Mouse (Mus musculus) liver, embryonic 14.5 days (tissue): Measurements from ENCODE around the gene Sirt7. TPM values are rescaled to one million over a fixed set of nuclear protein-coding genes. Genes with fewer than 3 reads are reported as not detected.

Source experiments
- ATAC-seq: fragments of 200-750 bp; cut with Nextera tagmentation; 2 replicates; pipeline ENCODE4 v1.8.0; 2017; ENCODE audit warnings: moderate number of reproducible peaks, mild to moderate bottlenecking, moderate library complexity; ENCODE audit not compliant: insufficient read depth
- DNase-seq, 3 experiments: peaks; one replicate each; pipeline ENCODE4 v3.0.0-alpha.2; 2012 to 2013; ENCODE audit warnings: low read depth in 3 of 3, low spot score in 3 of 3
- H3K27ac ChIP-seq: fragments of 300-500 bp; sonication (generic); 2 replicates; pipeline ENCODE4 v1.5.1; 2014; ENCODE audit warnings: moderate library complexity, mild to moderate bottlenecking, control low read depth, inconsistent platforms
- H3K27me3 ChIP-seq: fragments of 300-500 bp; sonication (generic); 2 replicates; pipeline ENCODE4 v1.6.1; 2014; ENCODE audit warnings: mild to moderate bottlenecking, low read length, moderate library complexity; ENCODE audit not compliant: control insufficient read depth, insufficient read depth
- H3K36me3 ChIP-seq: fragments of 300-500 bp; sonication (generic); replicated peaks from 2 replicates; pipeline ENCODE4 v1.6.1; 2014; ENCODE audit warnings: low read depth; ENCODE audit not compliant: control insufficient read depth, insufficient read depth
- H3K4me1 ChIP-seq, 2 experiments: fragments of 200-500 bp in 1 of 2; fragments of 300-500 bp in 1 of 2; sonication (generic) in 1 of 2; replicated peaks; 2 replicates each; pipeline ENCODE4 v1.6.1; 2012 to 2014; ENCODE audit warnings: antibody characterized with exemption in 1 of 2, inconsistent platforms in 1 of 2, low read length in 1 of 2; ENCODE audit not compliant: control insufficient read depth in 2 of 2, insufficient read depth in 2 of 2
- H3K4me2 ChIP-seq: fragments of 300-500 bp; sonication (generic); 2 replicates; pipeline ENCODE4 v1.6.1; 2014; ENCODE audit warnings: low read depth, mild to moderate bottlenecking, control low read depth, moderate library complexity
- H3K4me3 ChIP-seq, 2 experiments: fragments of 200-500 bp in 1 of 2; fragments of 300-500 bp in 1 of 2; sonication (generic) in 1 of 2; 2 replicates each; pipeline ENCODE4 v1.5.1; 2012 to 2014; ENCODE audit warnings: low read depth in 2 of 2, low read length in 2 of 2, mild to moderate bottlenecking in 2 of 2, control low read depth in 1 of 2, inconsistent platforms in 1 of 2, moderate library complexity in 1 of 2; ENCODE audit not compliant: insufficient read depth in 1 of 2
- H3K9ac ChIP-seq: fragments of 300-500 bp; sonication (generic); replicated peaks from 2 replicates; pipeline ENCODE4 v1.6.1; 2014; ENCODE audit warnings: mild to moderate bottlenecking, control low read depth, moderate library complexity
- H3K9me3 ChIP-seq: fragments of 300-500 bp; sonication (generic); 2 replicates; pipeline ENCODE4 v1.6.1; 2016; ENCODE audit warnings: low read length, mixed read lengths; ENCODE audit not compliant: control insufficient read depth
- CTCF ChIP-seq: IDR thresholded peaks from 2 replicates; pipeline ENCODE4 v1.5.1; 2016; ENCODE audit warnings: antibody characterized with exemption, low read depth, control low read depth
- EP300 ChIP-seq: IDR thresholded peaks from 2 replicates; pipeline ENCODE4 v1.6.1; 2016; ENCODE audit warnings: antibody characterized with exemption, low read depth
- WGBS: fragments of 180-500 bp; shearing (Covaris S2); extraction: QIAGEN DNeasy Blood & Tissue Kit; methylation state at CpG from one replicate; pipeline ENCODE4 v1.1.7; 2014; ENCODE audit not compliant: insufficient replicate concordance; 5-methylcytosine and 5-hydroxymethylcytosine counted together
- microRNA-seq: library from miRNA; unstranded; fragments of <30 nt; microRNA quantifications from one replicate; pipeline ENCODE4, GENCODE M21; 2016
- polyA plus RNA-seq, 2 experiments: library from polyadenylated mRNA; depleted of rRNA in 1 of 2; stranded (reverse) in 1 of 2; unstranded in 1 of 2; fragments of >200 nt; fragmentation: Nextera tagmentation in 1 of 2; extraction: Ambion mirVana in 1 of 2; gene quantifications; 2 replicates each; pipeline versions ENCODE4 v1.2.1 to v1.2.3; 2012 to 2014

Sirt7 gene
- polyA plus RNA-seq, 2 experiments: 22.0 to 30.8 TPM

DNA sequence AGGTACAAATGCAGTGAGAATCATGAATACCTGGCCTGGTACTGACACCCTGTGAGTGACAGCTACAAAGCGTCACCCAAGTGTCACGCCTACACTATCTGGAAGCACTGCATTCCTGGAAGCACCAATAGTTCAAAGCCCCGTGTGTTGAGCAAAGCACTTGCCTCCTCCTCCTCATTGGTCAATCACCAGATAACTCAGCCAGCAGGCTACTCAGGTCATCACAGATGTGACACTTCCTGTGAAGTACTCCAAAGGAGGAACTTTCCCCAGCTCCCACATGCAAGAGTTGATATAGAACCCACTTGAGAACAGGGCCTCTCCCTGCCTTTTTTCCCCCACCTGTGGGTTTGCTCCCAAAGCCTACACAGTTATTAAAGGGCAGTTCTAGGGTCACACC is 53.9 kb downstream of the Sirt7 start:
- H3K27ac ChIP-seq: peak overlapping the region; percentile 12; the same call in 1 of the 2 replicates
- 17% methylated on average over 3 of the region's 3 CpGs for WGBS

More for the DNA sequence above, 53.9 kb downstream of the Sirt7 start:
- Histone ChIP-seq H3K4me2 (peak overlapping the region; percentile 98), H3K4me1 (peaks cover 17 to 21% of the 10 kb centered on the region in 2 experiments), H3K36me3 (peaks cover 40% of the 10 kb centered on the region), H3K27me3 (no peaks in the 10 kb centered on the region), H3K9me3 (no peaks in the 10 kb centered on the region), H3K9ac (peak overlapping the region; percentile 27; the same call in 1 of the 2 replicates), H3K4me3 (peak overlapping the region; percentile 83 to 85)
- ATAC-seq (no peak), DNase-seq (no peak)
- TF ChIP-seq EP300: no peak
- TF ChIP-seq CTCF: no peak

Small RNAs within 50 kb of the gene (microRNA-seq; reads per million reads assigned to microRNA genes)
- 7.6 reads per million, percentile 15 among the genes with 10 or more reads in this experiment for gene Mir6936

Other genes starting within 250 kb of the Sirt7 start
Only the 30 nearest of the 33 such genes appear.
- gene Tspan10, start 182.6 kb downstream of the Sirt7 start, polyA plus RNA-seq (2012; rRNA removed): not detected in 2 replicates
- not detected in 2 replicates for gene Tspan10, start 182.6 kb downstream of the Sirt7 start, polyA plus RNA-seq (2014; fragmentation: Nextera tagmentation; extraction: Ambion mirVana)
- gene Pde6g, start 171.7 kb downstream of the Sirt7 start, polyA plus RNA-seq (2012; rRNA removed): 0.19 and 0.25 TPM in 2 replicates
- 0.15 and 0.23 TPM in 2 replicates for gene Pde6g, start 171.7 kb downstream of the Sirt7 start, polyA plus RNA-seq (2014; fragmentation: Nextera tagmentation; extraction: Ambion mirVana)
- 5.3 and 5.8 TPM in 2 replicates for gene Oxld1, start 167.2 kb downstream of the Sirt7 start, polyA plus RNA-seq (2012; rRNA removed)
- 8.0 and 8.4 TPM in 2 replicates for gene Oxld1, start 167.2 kb downstream of the Sirt7 start, polyA plus RNA-seq (2014; fragmentation: Nextera tagmentation; extraction: Ambion mirVana)
- 13.7 and 15.9 TPM in 2 replicates for gene Ccdc137, start 167.1 kb downstream of the Sirt7 start, polyA plus RNA-seq (2012; rRNA removed)
- 11.0 and 11.1 TPM in 2 replicates for gene Ccdc137, start 167.1 kb downstream of the Sirt7 start, polyA plus RNA-seq (2014; fragmentation: Nextera tagmentation; extraction: Ambion mirVana)
- gene Arl16, start 157.6 kb downstream of the Sirt7 start, polyA plus RNA-seq (2012; rRNA removed): 9.9 and 11.2 TPM in 2 replicates
- 11.3 and 13.0 TPM in 2 replicates for gene Arl16, start 157.6 kb downstream of the Sirt7 start, polyA plus RNA-seq (2014; fragmentation: Nextera tagmentation; extraction: Ambion mirVana)
- gene Mrpl12, start 140.6 kb downstream of the Sirt7 start, polyA plus RNA-seq (2012; rRNA removed): 64.2 and 78.4 TPM in 2 replicates
- gene Mrpl12, start 140.6 kb downstream of the Sirt7 start, polyA plus RNA-seq (2014; fragmentation: Nextera tagmentation; extraction: Ambion mirVana): 127 and 130 TPM in 2 replicates
- gene Slc25a10, start 133.4 kb downstream of the Sirt7 start, polyA plus RNA-seq (2012; rRNA removed): 31.5 and 37.4 TPM in 2 replicates
- 35.1 and 38.2 TPM in 2 replicates for gene Slc25a10, start 133.4 kb downstream of the Sirt7 start, polyA plus RNA-seq (2014; fragmentation: Nextera tagmentation; extraction: Ambion mirVana)
- 19.8 and 22.8 TPM in 2 replicates for gene Gcgr, start 94.5 kb downstream of the Sirt7 start, polyA plus RNA-seq (2012; rRNA removed)
- 11.6 and 13.4 TPM in 2 replicates for gene Gcgr, start 94.5 kb downstream of the Sirt7 start, polyA plus RNA-seq (2014; fragmentation: Nextera tagmentation; extraction: Ambion mirVana)
- 30.0 and 36.2 TPM in 2 replicates for gene Mcrip1, start 75.5 kb downstream of the Sirt7 start, polyA plus RNA-seq (2012; rRNA removed)
- gene Mcrip1, start 75.5 kb downstream of the Sirt7 start, polyA plus RNA-seq (2014; fragmentation: Nextera tagmentation; extraction: Ambion mirVana): 41.3 and 43.6 TPM in 2 replicates
- not detected in 2 replicates for gene Ppp1r27, start 74.1 kb downstream of the Sirt7 start, polyA plus RNA-seq (2012; rRNA removed)
- not detected in 2 replicates for gene Ppp1r27, start 74.1 kb downstream of the Sirt7 start, polyA plus RNA-seq (2014; fragmentation: Nextera tagmentation; extraction: Ambion mirVana)
- gene P4hb, start 52.0 kb downstream of the Sirt7 start, polyA plus RNA-seq (2012; rRNA removed): 144 and 214 TPM in 2 replicates
- 497 and 525 TPM in 2 replicates for gene P4hb, start 52.0 kb downstream of the Sirt7 start, polyA plus RNA-seq (2014; fragmentation: Nextera tagmentation; extraction: Ambion mirVana)
- 172 and 176 TPM in 2 replicates for gene Arhgdia, start 43.6 kb downstream of the Sirt7 start, polyA plus RNA-seq (2012; rRNA removed)
- 191 and 204 TPM in 2 replicates for gene Arhgdia, start 43.6 kb downstream of the Sirt7 start, polyA plus RNA-seq (2014; fragmentation: Nextera tagmentation; extraction: Ambion mirVana)
- gene Alyref, start 26.9 kb downstream of the Sirt7 start, polyA plus RNA-seq (2012; rRNA removed): 46.3 and 110 TPM in 2 replicates
- 347 and 349 TPM in 2 replicates for gene Alyref, start 26.9 kb downstream of the Sirt7 start, polyA plus RNA-seq (2014; fragmentation: Nextera tagmentation; extraction: Ambion mirVana)
- 44.7 and 60.4 TPM in 2 replicates for gene Anapc11, start 26.8 kb downstream of the Sirt7 start, polyA plus RNA-seq (2012; rRNA removed)
- gene Anapc11, start 26.8 kb downstream of the Sirt7 start, polyA plus RNA-seq (2014; fragmentation: Nextera tagmentation; extraction: Ambion mirVana): 93.5 and 98.7 TPM in 2 replicates
- 5.5 and 12.3 TPM in 2 replicates for gene Npb, start 16.8 kb downstream of the Sirt7 start, polyA plus RNA-seq (2012; rRNA removed)
- gene Npb, start 16.8 kb downstream of the Sirt7 start, polyA plus RNA-seq (2014; fragmentation: Nextera tagmentation; extraction: Ambion mirVana): 11.9 and 14.2 TPM in 2 replicates
- gene Pcyt2, start 7.3 kb downstream of the Sirt7 start, polyA plus RNA-seq (2012; rRNA removed): 127 and 135 TPM in 2 replicates
- 86.2 and 99.6 TPM in 2 replicates for gene Pcyt2, start 7.3 kb downstream of the Sirt7 start, polyA plus RNA-seq (2014; fragmentation: Nextera tagmentation; extraction: Ambion mirVana)
- gene Mafg, start 8.4 kb upstream of the Sirt7 start, polyA plus RNA-seq (2012; rRNA removed): 29.5 and 30.9 TPM in 2 replicates
- 20.9 and 25.9 TPM in 2 replicates for gene Mafg, start 8.4 kb upstream of the Sirt7 start, polyA plus RNA-seq (2014; fragmentation: Nextera tagmentation; extraction: Ambion mirVana)
- gene Pycr1, start 18.5 kb upstream of the Sirt7 start, polyA plus RNA-seq (2012; rRNA removed): 4.0 and 4.3 TPM in 2 replicates
- 4.8 and 5.1 TPM in 2 replicates for gene Pycr1, start 18.5 kb upstream of the Sirt7 start, polyA plus RNA-seq (2014; fragmentation: Nextera tagmentation; extraction: Ambion mirVana)
- 0.07 and 0.13 TPM in 2 replicates for gene Myadml2, start 22.9 kb upstream of the Sirt7 start, polyA plus RNA-seq (2012; rRNA removed)
- gene Myadml2, start 22.9 kb upstream of the Sirt7 start, polyA plus RNA-seq (2014; fragmentation: Nextera tagmentation; extraction: Ambion mirVana): 0.67 and 1.0 TPM in 2 replicates
- gene Notum, start 35.9 kb upstream of the Sirt7 start, polyA plus RNA-seq (2012; rRNA removed): 0.18 and 0.30 TPM in 2 replicates
- 0.18 TPM in 1 of 2 replicates, not detected in the other for gene Notum, start 35.9 kb upstream of the Sirt7 start, polyA plus RNA-seq (2014; fragmentation: Nextera tagmentation; extraction: Ambion mirVana)
- 16.9 and 20.4 TPM in 2 replicates for gene Aspscr1, start 47.7 kb upstream of the Sirt7 start, polyA plus RNA-seq (2012; rRNA removed)
- 34.6 and 37.5 TPM in 2 replicates for gene Aspscr1, start 47.7 kb upstream of the Sirt7 start, polyA plus RNA-seq (2014; fragmentation: Nextera tagmentation; extraction: Ambion mirVana)
- gene Cenpx, start 88.5 kb upstream of the Sirt7 start, polyA plus RNA-seq (2012; rRNA removed): 64.2 and 78.3 TPM in 2 replicates
- gene Cenpx, start 88.5 kb upstream of the Sirt7 start, polyA plus RNA-seq (2014; fragmentation: Nextera tagmentation; extraction: Ambion mirVana): 119 and 128 TPM in 2 replicates
- 6.6 and 9.3 TPM in 2 replicates for gene Lrrc45, start 88.7 kb upstream of the Sirt7 start, polyA plus RNA-seq (2012; rRNA removed)
- gene Lrrc45, start 88.7 kb upstream of the Sirt7 start, polyA plus RNA-seq (2014; fragmentation: Nextera tagmentation; extraction: Ambion mirVana): 6.2 and 8.3 TPM in 2 replicates
- 1.3 and 1.7 TPM in 2 replicates for gene Rac3, start 96.2 kb upstream of the Sirt7 start, polyA plus RNA-seq (2012; rRNA removed)
- gene Rac3, start 96.2 kb upstream of the Sirt7 start, polyA plus RNA-seq (2014; fragmentation: Nextera tagmentation; extraction: Ambion mirVana): 0.13 TPM in 1 of 2 replicates, not detected in the other
- gene Dcxr, start 102.0 kb upstream of the Sirt7 start, polyA plus RNA-seq (2012; rRNA removed): 10.4 and 11.3 TPM in 2 replicates
- 15.1 and 17.0 TPM in 2 replicates for gene Dcxr, start 102.0 kb upstream of the Sirt7 start, polyA plus RNA-seq (2014; fragmentation: Nextera tagmentation; extraction: Ambion mirVana)
- 0.20 TPM in 1 of 2 replicates, not detected in the other for gene Cbr2, start 106.9 kb upstream of the Sirt7 start, polyA plus RNA-seq (2012; rRNA removed)
- gene Cbr2, start 106.9 kb upstream of the Sirt7 start, polyA plus RNA-seq (2014; fragmentation: Nextera tagmentation; extraction: Ambion mirVana): not detected in 2 replicates
- 1.3 and 2.0 TPM in 2 replicates for gene Hmga1b, start 137.6 kb upstream of the Sirt7 start, polyA plus RNA-seq (2012; rRNA removed)
- 3.8 and 4.3 TPM in 2 replicates for gene Hmga1b, start 137.6 kb upstream of the Sirt7 start, polyA plus RNA-seq (2014; fragmentation: Nextera tagmentation; extraction: Ambion mirVana)
- 8.6 and 10.2 TPM in 2 replicates for gene Rfng, start 159.0 kb upstream of the Sirt7 start, polyA plus RNA-seq (2012; rRNA removed)
- 5.5 and 9.6 TPM in 2 replicates for gene Rfng, start 159.0 kb upstream of the Sirt7 start, polyA plus RNA-seq (2014; fragmentation: Nextera tagmentation; extraction: Ambion mirVana)
- gene Gps1, start 159.0 kb upstream of the Sirt7 start, polyA plus RNA-seq (2012; rRNA removed): 65.2 and 66.6 TPM in 2 replicates
- 76.5 and 78.6 TPM in 2 replicates for gene Gps1, start 159.0 kb upstream of the Sirt7 start, polyA plus RNA-seq (2014; fragmentation: Nextera tagmentation; extraction: Ambion mirVana)
- 25.4 and 34.0 TPM in 2 replicates for gene Dus1l, start 171.2 kb upstream of the Sirt7 start, polyA plus RNA-seq (2012; rRNA removed)
- gene Dus1l, start 171.2 kb upstream of the Sirt7 start, polyA plus RNA-seq (2014; fragmentation: Nextera tagmentation; extraction: Ambion mirVana): 61.2 and 64.3 TPM in 2 replicates